Mouse (Mus musculus): ENCODE measurements around the gene Wasl. TPM values are rescaled to one million over a fixed set of nuclear protein-coding genes. Genes with fewer than 3 reads are reported as not detected.
A peak's percentile ranks its signal among the peaks of the same experiment; 100 is the strongest.

Gene Wasl
- total RNA-seq (2012; rRNA removed) = 18.5 and 20.3 TPM in 2 replicates

- H3K4me1 ChIP-seq (ENCODE audit: control insufficient read depth in 2 of 2, insufficient read depth in 2 of 2, low read length in 2 of 2, poor library complexity in 1 of 2) = peaks cover 4 to 6% of the 10 kb centered on the region in 2 experiments; a peak in 2 of 4 replicates
- H3K36me3 ChIP-seq (ENCODE audit: control insufficient read depth, insufficient read depth, low read length, poor library complexity, severe bottlenecking) = no peaks in the 10 kb centered on the region; the same call in 1 of the 2 replicates
- peak within 1 kb of the TSS; percentile 63 for H3K27ac ChIP-seq (ENCODE audit: insufficient read depth, low read depth, low read length, poor library complexity, severe bottlenecking)
- peak; percentile 69; the same call in 1 of the 2 replicates for TF ChIP-seq HCFC1 (IDR thresholded peaks at IDR 0.05; ENCODE audit: borderline replicate concordance, insufficient read depth, low read length)
- no peak for TF ChIP-seq ZC3H11A (IDR thresholded peaks at IDR 0.05; ENCODE audit: borderline replicate concordance, low read depth, low read length)
- peak; percentile 91 for DNase-seq (ENCODE audit: low read depth, low spot score)
- in situ Hi-C loops (cut with MboI; ENCODE audit: low sequenced_read_pairs in 2 of 2, unreplicated experiment in 2 of 2) = no loop called here
- H3K9me3 ChIP-seq (ENCODE audit: control insufficient read depth, insufficient read depth, low read depth, low read length) = no peaks in the 10 kb centered on the region
- peak within 1 kb of the TSS; percentile 93 for H3K9ac ChIP-seq (ENCODE audit: insufficient read depth, low read depth, low read length, poor library complexity, severe bottlenecking)
- peak within 1 kb of the TSS; percentile 92 to 98 for H3K4me3 ChIP-seq (ENCODE audit: insufficient read depth in 1 of 2, low read depth in 1 of 2, low read length in 2 of 2, poor library complexity in 1 of 2, severe bottlenecking in 1 of 2)
Measured at GRCm38 (mm10) chr6:24664867-24665458, at the start of gene Wasl. Gene Wasl, minus strand, starts transcription at chr6:24665009.

- Histone ChIP-seq H3K36me3 (ENCODE audit: control insufficient read depth, insufficient read depth, low read length, poor library complexity, severe bottlenecking) (no peaks in the 10 kb centered on the region), H3K27ac (ENCODE audit: insufficient read depth, low read depth, low read length, poor library complexity, severe bottlenecking) (no peak overlapping the region), H3K9me3 (ENCODE audit: control insufficient read depth, insufficient read depth, low read depth, low read length) (no peaks in the 10 kb centered on the region), H3K4me1 (ENCODE audit: control insufficient read depth in 2 of 2, insufficient read depth in 2 of 2, low read length in 2 of 2, poor library complexity in 1 of 2) (0 out of 4 replicates have a peak, but pooled peaks cover 0 to 3% of the 10 kb centered on the region in 2 experiments), H3K4me3 (ENCODE audit: insufficient read depth in 1 of 2, low read depth in 1 of 2, low read length in 2 of 2, poor library complexity in 1 of 2, severe bottlenecking in 1 of 2) (no peak overlapping the region), H3K9ac (ENCODE audit: insufficient read depth, low read depth, low read length, poor library complexity, severe bottlenecking) (no peak overlapping the region)
- in situ Hi-C loops (cut with MboI; ENCODE audit: low sequenced_read_pairs in 2 of 2, unreplicated experiment in 2 of 2) = no loop called here
- DNase-seq (ENCODE audit: low read depth, low spot score) = no peak
- no peak for TF ChIP-seq MAFK (IDR thresholded peaks at IDR 0.05; ENCODE audit: insufficient read depth, low read depth, low read length)
Measured at GRCm38 (mm10) chr6:24707499-24707898, 42.7 kb upstream of the Wasl start.

GRCm38 (mm10) chr6:24707090-24707489, 42.3 kb upstream of the Wasl start:
- in situ Hi-C loops (cut with MboI; ENCODE audit: low sequenced_read_pairs in 2 of 2, unreplicated experiment in 2 of 2) = no loop called here
- Histone ChIP-seq H3K36me3 (ENCODE audit: control insufficient read depth, insufficient read depth, low read length, poor library complexity, severe bottlenecking) (no peaks in the 10 kb centered on the region), H3K4me1 (ENCODE audit: control insufficient read depth in 2 of 2, insufficient read depth in 2 of 2, low read length in 2 of 2, poor library complexity in 1 of 2) (0 out of 4 replicates have a peak, but pooled peaks cover 0 to 3% of the 10 kb centered on the region in 2 experiments), H3K9me3 (ENCODE audit: control insufficient read depth, insufficient read depth, low read depth, low read length) (no peaks in the 10 kb centered on the region), H3K4me3 (ENCODE audit: insufficient read depth in 1 of 2, low read depth in 1 of 2, low read length in 2 of 2, poor library complexity in 1 of 2, severe bottlenecking in 1 of 2) (no peak overlapping the region), H3K9ac (ENCODE audit: insufficient read depth, low read depth, low read length, poor library complexity, severe bottlenecking) (no peak overlapping the region), H3K27ac (ENCODE audit: insufficient read depth, low read depth, low read length, poor library complexity, severe bottlenecking) (no peak overlapping the region)
- DNase-seq (ENCODE audit: low read depth, low spot score) = no peak
- no peak for TF ChIP-seq CHD2 (IDR thresholded peaks at IDR 0.05; ENCODE audit: low read depth, low read length)
- no peak for TF ChIP-seq ZNF384 (IDR thresholded peaks at IDR 0.05; ENCODE audit: low read depth, low read length)
- TF ChIP-seq HCFC1 (IDR thresholded peaks at IDR 0.05; ENCODE audit: borderline replicate concordance, insufficient read depth, low read length) = no peak
- TF ChIP-seq MAFK (IDR thresholded peaks at IDR 0.05; ENCODE audit: insufficient read depth, low read depth, low read length) = no peak
- no peak for TF ChIP-seq ZC3H11A (IDR thresholded peaks at IDR 0.05; ENCODE audit: borderline replicate concordance, low read depth, low read length)

GRCm38 (mm10) chr6:24697216-24697615, 32.4 kb upstream of the Wasl start:
- Histone ChIP-seq H3K36me3 (ENCODE audit: control insufficient read depth, insufficient read depth, low read length, poor library complexity, severe bottlenecking) (no peaks in the 10 kb centered on the region), H3K9ac (ENCODE audit: insufficient read depth, low read depth, low read length, poor library complexity, severe bottlenecking) (no peak overlapping the region), H3K9me3 (ENCODE audit: control insufficient read depth, insufficient read depth, low read depth, low read length) (no peaks in the 10 kb centered on the region), H3K27ac (ENCODE audit: insufficient read depth, low read depth, low read length, poor library complexity, severe bottlenecking) (no peak overlapping the region), H3K4me1 (ENCODE audit: control insufficient read depth in 2 of 2, insufficient read depth in 2 of 2, low read length in 2 of 2, poor library complexity in 1 of 2) (peaks cover 4 to 6% of the 10 kb centered on the region in 2 experiments; a peak in 3 of 4 replicates), H3K4me3 (ENCODE audit: insufficient read depth in 1 of 2, low read depth in 1 of 2, low read length in 2 of 2, poor library complexity in 1 of 2, severe bottlenecking in 1 of 2) (no peak overlapping the region)
- in situ Hi-C loops (cut with MboI; ENCODE audit: low sequenced_read_pairs in 2 of 2, unreplicated experiment in 2 of 2) = no loop called here
- TF ChIP-seq ZC3H11A (IDR thresholded peaks at IDR 0.05; ENCODE audit: borderline replicate concordance, low read depth, low read length) (no peak), CHD2 (IDR thresholded peaks at IDR 0.05; ENCODE audit: low read depth, low read length) (no peak), HCFC1 (IDR thresholded peaks at IDR 0.05; ENCODE audit: borderline replicate concordance, insufficient read depth, low read length) (no peak), MAFK (IDR thresholded peaks at IDR 0.05; ENCODE audit: insufficient read depth, low read depth, low read length) (no peak), ZNF384 (IDR thresholded peaks at IDR 0.05; ENCODE audit: low read depth, low read length) (no peak)
- DNase-seq (ENCODE audit: low read depth, low spot score) = no peak

- no peaks in the 10 kb centered on the region for H3K36me3 ChIP-seq (ENCODE audit: control insufficient read depth, insufficient read depth, low read length, poor library complexity, severe bottlenecking)
- no peak for DNase-seq (ENCODE audit: low read depth, low spot score)
- in situ Hi-C loops (cut with MboI; ENCODE audit: low sequenced_read_pairs in 2 of 2, unreplicated experiment in 2 of 2) = no loop called here
- H3K9me3 ChIP-seq (ENCODE audit: control insufficient read depth, insufficient read depth, low read depth, low read length) = no peaks in the 10 kb centered on the region
- no peak for TF ChIP-seq MAFK (IDR thresholded peaks at IDR 0.05; ENCODE audit: insufficient read depth, low read depth, low read length)
- no peak for TF ChIP-seq HCFC1 (IDR thresholded peaks at IDR 0.05; ENCODE audit: borderline replicate concordance, insufficient read depth, low read length)
- no peak for TF ChIP-seq ZNF384 (IDR thresholded peaks at IDR 0.05; ENCODE audit: low read depth, low read length)
- TF ChIP-seq ZC3H11A (IDR thresholded peaks at IDR 0.05; ENCODE audit: borderline replicate concordance, low read depth, low read length) = no peak
- no peak for TF ChIP-seq CHD2 (IDR thresholded peaks at IDR 0.05; ENCODE audit: low read depth, low read length)
- no peak overlapping the region for H3K4me3 ChIP-seq (ENCODE audit: insufficient read depth in 1 of 2, low read depth in 1 of 2, low read length in 2 of 2, poor library complexity in 1 of 2, severe bottlenecking in 1 of 2)
- no peak overlapping the region for H3K9ac ChIP-seq (ENCODE audit: insufficient read depth, low read depth, low read length, poor library complexity, severe bottlenecking)
- peaks cover 4 to 6% of the 10 kb centered on the region in 2 experiments; a peak in 3 of 4 replicates for H3K4me1 ChIP-seq (ENCODE audit: control insufficient read depth in 2 of 2, insufficient read depth in 2 of 2, low read length in 2 of 2, poor library complexity in 1 of 2)
- no peak overlapping the region for H3K27ac ChIP-seq (ENCODE audit: insufficient read depth, low read depth, low read length, poor library complexity, severe bottlenecking)
Measured at GRCm38 (mm10) chr6:24696117-24696516, 31.3 kb upstream of the Wasl start.

All from ES-E14 (cell line).